Mouse (Mus musculus): ENCODE measurements around the gene Ppl.

The Ppl gene

DNA sequence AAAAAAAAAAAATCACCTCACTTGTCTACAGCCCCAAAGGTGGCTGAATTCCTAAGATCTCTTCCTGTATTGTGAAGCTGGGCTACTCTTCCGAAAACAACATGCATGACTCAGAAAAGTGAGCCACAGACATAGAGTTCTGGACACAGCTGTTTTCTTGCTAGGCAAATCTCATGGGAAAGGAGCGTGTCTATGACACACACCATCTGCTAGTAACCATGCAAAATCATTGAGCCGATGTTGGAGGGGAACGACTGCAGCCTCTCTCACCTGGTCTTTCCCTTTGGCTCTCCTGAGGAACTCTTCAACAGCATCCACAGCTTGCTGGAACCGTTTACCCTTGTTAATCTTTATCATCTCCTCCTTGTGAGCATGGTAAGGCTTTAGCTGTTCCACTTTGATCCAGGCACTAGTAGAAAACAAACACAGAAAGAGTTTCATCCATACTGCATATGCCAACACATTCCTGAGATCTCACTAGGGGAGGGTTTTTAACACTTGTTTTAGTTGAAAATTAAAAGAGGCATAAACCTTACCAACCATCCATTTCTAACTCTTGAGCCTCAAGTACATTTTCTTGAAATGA, 95.5 kb downstream of the Ppl start:
- DNase-seq (ENCODE audit: low read depth, low spot score) = no peak

Data from ES-CJ7 (cell line).